Mouse (Mus musculus) intestine, embryonic 15.5 days (tissue): ENCODE measurements at regions not wholly inside any gene's neighbourhood (a gene's known extent, or its start where the extent isn't known, plus 50 kb on each side); places are given as distances from the start of the nearest gene placed in this dataset.

Source experiments
- ATAC-seq: fragments of 200-750 bp; cut with Nextera tagmentation; 2 replicates; pipeline ENCODE4 v1.8.0; 2017; ENCODE audit warnings: moderate TSS enrichment, moderate library complexity
- H3K27ac ChIP-seq: fragments of 300-500 bp; sonication (generic); 2 replicates; pipeline ENCODE4 v1.5.1; 2015; ENCODE audit warnings: mild to moderate bottlenecking, inconsistent platforms
- H3K27me3 ChIP-seq: fragments of 300-500 bp; sonication (generic); replicated peaks from 2 replicates; pipeline ENCODE4 v1.6.1; 2015; ENCODE audit warnings: inconsistent platforms
- H3K36me3 ChIP-seq: fragments of 300-500 bp; sonication (generic); 2 replicates; pipeline ENCODE4 v1.6.1; 2015; ENCODE audit warnings: inconsistent platforms
- H3K4me1 ChIP-seq: fragments of 300-500 bp; sonication (generic); replicated peaks from 2 replicates; pipeline ENCODE4 v1.6.1; 2015; ENCODE audit warnings: inconsistent platforms
- H3K4me2 ChIP-seq: fragments of 300-500 bp; sonication (generic); replicated peaks from 2 replicates; pipeline ENCODE4 v1.6.1; 2015; ENCODE audit warnings: mild to moderate bottlenecking, inconsistent platforms
- H3K4me3 ChIP-seq: fragments of 300-500 bp; sonication (generic); replicated peaks from 2 replicates; pipeline ENCODE4 v1.5.1; 2015; ENCODE audit warnings: inconsistent platforms
- H3K9ac ChIP-seq: fragments of 300-500 bp; sonication (generic); 2 replicates; pipeline ENCODE4 v1.6.1; 2015; ENCODE audit warnings: inconsistent platforms
- H3K9me3 ChIP-seq: fragments of 300-500 bp; sonication (generic); 2 replicates; pipeline ENCODE4 v1.6.1; 2016; ENCODE audit warnings: inconsistent platforms
- WGBS: fragments of 180-500 bp; shearing (Covaris S2); methylation state at CpG from one replicate; pipeline ENCODE4 v1.1.7; 2015; 5-methylcytosine and 5-hydroxymethylcytosine counted together

DNA sequence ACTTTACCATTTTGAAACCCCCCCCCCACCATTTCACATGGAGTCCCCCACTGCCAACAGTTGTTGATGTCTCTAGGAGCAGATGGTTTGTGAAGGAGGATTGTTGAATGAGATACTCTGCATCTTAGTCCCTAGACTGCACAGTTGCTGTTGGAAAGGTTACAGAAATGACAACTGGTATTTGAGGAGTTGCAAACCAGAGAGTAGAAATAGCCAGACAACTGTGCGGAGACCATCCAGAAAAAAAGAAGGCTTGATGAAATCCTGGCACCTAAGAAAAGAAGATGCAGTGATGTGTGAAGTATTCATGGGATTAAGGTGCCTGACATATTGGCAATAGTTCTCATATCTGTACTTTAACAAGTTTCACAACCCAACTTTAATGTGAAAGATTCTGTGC is 1069.2 kb upstream of the Slc39a10 start:
- ATAC-seq, result no peak
- no peaks in the 10 kb centered on the region for H3K4me1 ChIP-seq
- no peaks in the 10 kb centered on the region for H3K36me3 ChIP-seq
- H3K9me3 ChIP-seq, result no peaks in the 10 kb centered on the region
- H3K9ac ChIP-seq, result no peak overlapping the region
- H3K27me3 ChIP-seq, result no peaks in the 10 kb centered on the region
- H3K27ac ChIP-seq, result no peak overlapping the region
- no peak overlapping the region for H3K4me2 ChIP-seq
- WGBS, result 90% methylated on average over 1 of the region's 1 CpGs
- no peak overlapping the region for H3K4me3 ChIP-seq

DNA sequence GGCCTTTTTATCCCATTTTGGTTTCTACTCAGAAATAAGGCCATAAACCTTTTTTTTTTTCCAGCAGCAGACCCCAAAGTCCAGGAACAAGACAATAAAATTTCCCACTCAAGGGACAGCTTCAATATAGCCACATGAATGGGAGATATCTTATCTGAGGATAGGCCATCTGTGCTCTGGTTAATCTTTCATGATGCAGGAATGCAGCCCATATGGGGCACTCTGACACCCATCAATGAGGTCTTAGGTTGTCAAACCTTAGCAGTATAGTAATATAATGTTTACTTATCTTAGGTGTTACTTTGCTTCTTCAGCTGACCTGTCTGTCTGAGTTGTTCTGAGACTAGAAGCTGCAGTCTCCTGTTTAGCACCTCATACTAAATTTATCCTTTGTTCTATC is 1048.0 kb upstream of the Slc39a10 start:
- Histone ChIP-seq H3K4me1 (no peaks in the 10 kb centered on the region), H3K4me3 (no peak overlapping the region), H3K27me3 (no peaks in the 10 kb centered on the region), H3K4me2 (no peak overlapping the region), H3K27ac (no peak overlapping the region), H3K9ac (no peak overlapping the region), H3K36me3 (no peaks in the 10 kb centered on the region), H3K9me3 (no peaks in the 10 kb centered on the region)
- peak; percentile 81 for ATAC-seq

DNA sequence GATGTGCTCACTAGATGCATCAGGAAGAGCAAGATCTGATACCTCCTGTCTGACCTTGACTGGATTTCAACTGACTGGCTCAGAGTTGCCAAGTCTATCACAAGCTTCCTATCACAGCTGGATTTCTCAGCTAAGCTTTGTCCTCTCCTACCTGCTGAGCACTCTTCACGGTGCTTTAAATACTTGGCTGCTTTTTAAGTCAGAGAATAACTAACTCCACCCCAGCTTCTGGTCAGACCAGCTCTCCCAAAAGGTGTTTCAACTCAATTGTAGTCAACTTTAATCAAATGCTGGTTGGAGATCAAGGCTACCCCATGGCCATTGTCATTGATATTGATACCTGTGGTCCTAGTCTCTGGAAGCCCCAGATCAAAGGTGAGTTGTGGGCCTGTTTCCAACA is 1021.5 kb upstream of the Slc39a10 start:
- Histone ChIP-seq H3K4me2 (no peak overlapping the region), H3K27me3 (no peaks in the 10 kb centered on the region), H3K4me3 (no peak overlapping the region), H3K27ac (no peak overlapping the region), H3K9me3 (no peaks in the 10 kb centered on the region), H3K4me1 (no peaks in the 10 kb centered on the region), H3K36me3 (no peaks in the 10 kb centered on the region), H3K9ac (no peak overlapping the region)
- WGBS, result 21% methylated on average over 1 of the region's 1 CpGs
- no peak for ATAC-seq
